Mouse (Mus musculus) forebrain, embryonic 16.5 days (tissue): ENCODE measurements around the gene Ankle1. TPM values are rescaled to one million over a fixed set of nuclear protein-coding genes. Genes with fewer than 3 reads are reported as not detected.

Source experiments
- ATAC-seq: fragments of 200-750 bp; cut with Nextera tagmentation; 2 replicates; pipeline ENCODE4 v1.8.0; 2017; ENCODE audit warnings: mild to moderate bottlenecking, moderate library complexity
- H3K27ac ChIP-seq: fragments of 300-500 bp; sonication (generic); 2 replicates; pipeline ENCODE4 v1.5.1; 2014; ENCODE audit warnings: low read length, control low read depth
- H3K27me3 ChIP-seq: fragments of 300-500 bp; sonication (generic); replicated peaks from 2 replicates; pipeline ENCODE4 v1.6.1; 2014; ENCODE audit warnings: low read length; ENCODE audit not compliant: control insufficient read depth, insufficient read depth
- H3K36me3 ChIP-seq: fragments of 300-500 bp; sonication (generic); 2 replicates; pipeline ENCODE4 v1.6.1; 2014; ENCODE audit not compliant: control insufficient read depth, insufficient read depth
- H3K4me1 ChIP-seq: fragments of 300-500 bp; sonication (generic); replicated peaks from 2 replicates; pipeline ENCODE4 v1.6.1; 2014; ENCODE audit warnings: low read length; ENCODE audit not compliant: control insufficient read depth, insufficient read depth
- H3K4me2 ChIP-seq: fragments of 300-500 bp; sonication (generic); 2 replicates; pipeline ENCODE4 v1.6.1; 2014; ENCODE audit warnings: mild to moderate bottlenecking, low read length, control low read depth
- H3K4me3 ChIP-seq: fragments of 300-500 bp; sonication (generic); replicated peaks from 2 replicates; pipeline ENCODE4 v1.5.1; 2014; ENCODE audit warnings: mild to moderate bottlenecking, low read length, control low read depth
- H3K9ac ChIP-seq: fragments of 300-500 bp; sonication (generic); replicated peaks from 2 replicates; pipeline ENCODE4 v1.6.1; 2014; ENCODE audit warnings: low read depth, low read length, control low read depth
- H3K9me3 ChIP-seq: fragments of 300-500 bp; sonication (generic); 2 replicates; pipeline ENCODE4 v1.6.1; 2016; ENCODE audit warnings: low read length; ENCODE audit not compliant: control insufficient read depth
- WGBS: fragments of 180-500 bp; shearing (Covaris S2); extraction: QIAGEN DNeasy Blood & Tissue Kit; methylation state at CpG from one replicate; pipeline ENCODE4 v1.1.7; 2014; 5-methylcytosine and 5-hydroxymethylcytosine counted together
- polyA plus RNA-seq: library from polyadenylated mRNA; unstranded; fragments of >200 nt; fragmentation: Nextera tagmentation; extraction: Ambion mirVana; gene quantifications from 2 replicates; pipeline ENCODE4 v1.2.1, GENCODE M21; 2015

Gene Ankle1
- polyA plus RNA-seq, 1 experiment from 2014 or later, result 18.9 TPM

- Histone ChIP-seq H3K9me3 (no peaks in the 10 kb centered on the region), H3K27me3 (no peaks in the 10 kb centered on the region), H3K9ac (no peak overlapping the region), H3K4me1 (peaks cover 29% of the 10 kb centered on the region), H3K27ac (no peak overlapping the region), H3K4me3 (no peak overlapping the region), H3K36me3 (no peaks in the 10 kb centered on the region), H3K4me2 (no peak overlapping the region)
- no peak for ATAC-seq
- 80% methylated on average over 12 of the region's 12 CpGs for WGBS
These were observed 33.4 kb upstream of the Ankle1 start for GRCm38 (mm10) chr8:71372427-71372826.

- Histone ChIP-seq H3K9ac (no peak overlapping the region), H3K9me3 (no peaks in the 10 kb centered on the region), H3K27ac (no peak overlapping the region), H3K36me3 (0 out of 2 replicates have a peak, but pooled peaks cover 2% of the 10 kb centered on the region), H3K4me2 (no peak overlapping the region), H3K4me3 (no peak overlapping the region), H3K4me1 (peaks cover 23% of the 10 kb centered on the region), H3K27me3 (no peaks in the 10 kb centered on the region)
- no peak for ATAC-seq
- 88% methylated on average over 3 of the region's 3 CpGs for WGBS
These were observed 32.8 kb upstream of the Ankle1 start for GRCm38 (mm10) chr8:71373000-71373399.

- H3K27ac ChIP-seq, result no peak overlapping the region
- WGBS, result 83% methylated on average over 17 of the region's 17 CpGs
- H3K4me2 ChIP-seq, result no peak overlapping the region
- no peak overlapping the region for H3K4me3 ChIP-seq
- peaks cover 26% of the 10 kb centered on the region for H3K4me1 ChIP-seq
- H3K9ac ChIP-seq, result no peak overlapping the region
- ATAC-seq, result no peak
- 0 out of 2 replicates have a peak, but pooled peaks cover 2% of the 10 kb centered on the region for H3K36me3 ChIP-seq
- no peaks in the 10 kb centered on the region for H3K9me3 ChIP-seq
- H3K27me3 ChIP-seq, result no peaks in the 10 kb centered on the region
These were observed 31.1 kb upstream of the Ankle1 start for GRCm38 (mm10) chr8:71374616-71375206.

DNA sequence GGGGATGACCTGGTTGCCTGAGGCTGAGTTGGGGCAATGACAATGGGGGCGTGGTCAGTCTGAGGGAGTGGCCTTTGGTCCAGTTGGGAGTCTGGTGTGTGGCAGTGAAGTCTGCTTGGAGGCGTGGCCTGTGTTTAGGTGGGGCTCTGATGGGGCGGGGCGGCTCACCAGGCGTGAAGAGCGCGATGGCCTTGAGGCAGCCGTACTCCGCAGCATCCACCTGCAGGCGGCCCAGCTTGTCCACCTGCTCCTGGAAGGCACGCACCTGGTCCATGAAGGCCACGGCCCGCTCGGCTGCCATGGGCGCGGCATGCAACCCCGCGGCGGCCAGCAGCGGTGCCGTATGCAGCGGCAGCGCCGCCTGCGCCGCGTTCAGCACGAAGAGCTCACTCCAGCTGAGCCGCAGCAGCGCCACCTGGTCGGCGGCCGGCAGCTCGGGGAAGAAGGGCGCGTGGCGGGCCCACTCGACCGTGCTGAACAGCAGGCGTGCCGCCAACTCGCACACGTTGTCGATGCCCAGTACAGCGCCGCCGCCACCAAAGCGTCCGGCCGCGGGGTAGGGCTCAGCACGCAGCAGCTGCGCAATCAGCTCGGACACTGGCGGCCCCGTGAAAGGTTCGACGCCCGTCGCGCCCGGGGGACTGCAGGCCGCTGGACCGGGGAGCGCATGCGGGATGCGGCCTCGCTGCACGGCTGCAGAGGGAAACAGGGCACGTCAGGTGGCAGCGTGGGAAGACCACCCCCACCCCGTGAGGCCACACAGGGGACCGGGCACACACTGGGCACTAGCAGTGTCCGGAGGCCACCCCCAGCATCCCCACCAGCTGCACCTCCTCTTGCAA, 30.0 kb upstream of the Ankle1 start:
- no peaks in the 10 kb centered on the region for H3K9me3 ChIP-seq
- peak overlapping the region; percentile 45 for H3K4me3 ChIP-seq
- H3K4me1 ChIP-seq, result peaks cover 33% of the 10 kb centered on the region
- peak overlapping the region; percentile 75 for H3K4me2 ChIP-seq
- 5% methylated on average over 73 of the region's 74 CpGs for WGBS
- H3K27me3 ChIP-seq, result no peaks in the 10 kb centered on the region; the same call in 1 of the 2 replicates
- H3K9ac ChIP-seq, result peak overlapping the region; percentile 70
- no peak for ATAC-seq
- peak overlapping the region; percentile 47; the same call in 1 of the 2 replicates for H3K27ac ChIP-seq
- H3K36me3 ChIP-seq, result 0 out of 2 replicates have a peak, but pooled peaks cover 2% of the 10 kb centered on the region

DNA sequence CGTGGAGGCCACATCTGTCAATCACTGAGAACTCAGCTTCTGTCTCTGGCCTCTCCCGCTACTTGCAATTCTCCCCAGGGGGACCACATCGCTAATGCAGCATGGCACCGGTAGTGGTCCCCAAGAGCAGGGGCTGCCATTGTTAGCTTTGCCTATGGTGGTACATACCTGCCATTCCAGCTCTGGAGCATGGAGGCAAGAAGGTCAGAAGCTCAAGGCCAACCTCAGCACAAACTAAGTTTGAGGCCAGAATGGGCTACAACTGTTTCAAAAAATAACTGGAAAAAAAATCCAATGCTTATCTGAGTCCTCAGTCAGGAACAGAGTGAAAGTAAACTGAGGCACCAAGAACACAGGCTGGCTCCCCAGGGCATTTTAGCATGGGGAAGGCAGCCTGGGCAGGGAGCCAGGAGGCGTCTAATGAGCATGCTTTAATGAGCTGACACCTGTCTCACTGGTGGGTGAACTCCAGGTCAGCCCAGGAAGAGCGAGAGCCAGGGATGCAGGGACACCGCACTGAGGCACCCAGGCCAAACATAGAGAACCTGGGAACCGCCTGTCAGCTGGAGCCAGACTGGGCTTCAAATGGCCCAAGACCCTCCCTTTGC, 29.3 kb upstream of the Ankle1 start:
- H3K4me3 ChIP-seq, result peak overlapping the region; percentile 45
- 0 out of 2 replicates have a peak, but pooled peaks cover 2% of the 10 kb centered on the region for H3K36me3 ChIP-seq
- ATAC-seq, result no peak
- peak overlapping the region; percentile 70 for H3K9ac ChIP-seq
- H3K27ac ChIP-seq, result no peak overlapping the region
- peaks cover 38% of the 10 kb centered on the region for H3K4me1 ChIP-seq
- WGBS, result 28% methylated on average over 8 of the region's 8 CpGs
- H3K4me2 ChIP-seq, result peak overlapping the region; percentile 75
- H3K9me3 ChIP-seq, result no peaks in the 10 kb centered on the region
- peaks cover 6% of the 10 kb centered on the region; the same call in 1 of the 2 replicates for H3K27me3 ChIP-seq

DNA sequence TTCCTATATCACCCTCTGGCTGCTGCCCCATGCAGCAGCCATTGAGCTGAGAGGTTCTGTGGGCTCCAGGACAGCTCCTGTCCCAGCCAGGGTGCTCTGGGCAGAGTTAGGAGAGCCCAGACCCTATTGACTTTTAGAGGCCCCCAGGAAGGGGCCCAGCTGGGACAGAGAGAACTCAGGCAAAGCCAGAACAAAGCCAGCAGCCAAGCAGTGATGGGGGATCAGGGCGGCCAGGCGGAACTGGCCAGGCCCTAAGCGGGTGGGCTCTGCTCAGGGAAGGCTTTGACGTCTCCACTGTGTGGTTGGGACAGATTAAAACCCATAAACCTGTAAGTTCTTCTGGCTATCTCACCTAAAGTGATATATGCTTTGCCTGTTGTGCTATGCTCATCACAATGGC, 26.8 kb upstream of the Ankle1 start:
- H3K36me3 ChIP-seq, result 0 out of 2 replicates have a peak, but pooled peaks cover 2% of the 10 kb centered on the region
- H3K4me2 ChIP-seq, result peak overlapping the region; percentile 95; the same call in 1 of the 2 replicates
- no peak overlapping the region for H3K9ac ChIP-seq
- no peak overlapping the region for H3K27ac ChIP-seq
- peaks cover 6% of the 10 kb centered on the region; the same call in 1 of the 2 replicates for H3K27me3 ChIP-seq
- H3K4me1 ChIP-seq, result peaks cover 43% of the 10 kb centered on the region
- no peaks in the 10 kb centered on the region for H3K9me3 ChIP-seq
- no peak for ATAC-seq
- WGBS, result 28% methylated on average over 4 of the region's 4 CpGs
- H3K4me3 ChIP-seq, result no peak overlapping the region

- peaks cover 6% of the 10 kb centered on the region; the same call in 1 of the 2 replicates for H3K27me3 ChIP-seq
- peak overlapping the region; percentile 72 for H3K4me3 ChIP-seq
- no peak overlapping the region for H3K27ac ChIP-seq
- peaks cover 43% of the 10 kb centered on the region for H3K4me1 ChIP-seq
- 42% methylated on average over 3 of the region's 3 CpGs for WGBS
- no peak for ATAC-seq
- H3K9me3 ChIP-seq, result no peaks in the 10 kb centered on the region
- H3K4me2 ChIP-seq, result peak overlapping the region; percentile 95
- H3K9ac ChIP-seq, result 0 out of 2 replicates have a peak overlapping the region, but pooled peaks have one; percentile 2
- H3K36me3 ChIP-seq, result 0 out of 2 replicates have a peak, but pooled peaks cover 2% of the 10 kb centered on the region
These were observed 26.2 kb upstream of the Ankle1 start for GRCm38 (mm10) chr8:71379512-71380075.

- H3K27me3 ChIP-seq, result peaks cover 6% of the 10 kb centered on the region; the same call in 1 of the 2 replicates
- no peaks in the 10 kb centered on the region for H3K9me3 ChIP-seq
- peak overlapping the region; percentile 95 for H3K4me2 ChIP-seq
- peaks cover 41% of the 10 kb centered on the region for H3K4me1 ChIP-seq
- no peak for ATAC-seq
- WGBS, result 1% methylated on average over 72 of the region's 72 CpGs
- peak overlapping the region; percentile 72 for H3K4me3 ChIP-seq
- 0 out of 2 replicates have a peak, but pooled peaks cover 2% of the 10 kb centered on the region for H3K36me3 ChIP-seq
- H3K9ac ChIP-seq, result peak overlapping the region; percentile 79
- no peak overlapping the region for H3K27ac ChIP-seq
These were observed 25.3 kb upstream of the Ankle1 start for GRCm38 (mm10) chr8:71380178-71381171.
